Mouse (Mus musculus): ENCODE results near the gene Trim21. TPM values are rescaled to one million over a fixed set of nuclear protein-coding genes. Genes with fewer than 3 reads are reported as not detected.

The Trim21 gene
- 0.51 and 0.59 TPM in 2 replicates for polyA plus RNA-seq (2016; fragmentation: Nextera tagmentation; extraction: Ambion mirVana)

DNA sequence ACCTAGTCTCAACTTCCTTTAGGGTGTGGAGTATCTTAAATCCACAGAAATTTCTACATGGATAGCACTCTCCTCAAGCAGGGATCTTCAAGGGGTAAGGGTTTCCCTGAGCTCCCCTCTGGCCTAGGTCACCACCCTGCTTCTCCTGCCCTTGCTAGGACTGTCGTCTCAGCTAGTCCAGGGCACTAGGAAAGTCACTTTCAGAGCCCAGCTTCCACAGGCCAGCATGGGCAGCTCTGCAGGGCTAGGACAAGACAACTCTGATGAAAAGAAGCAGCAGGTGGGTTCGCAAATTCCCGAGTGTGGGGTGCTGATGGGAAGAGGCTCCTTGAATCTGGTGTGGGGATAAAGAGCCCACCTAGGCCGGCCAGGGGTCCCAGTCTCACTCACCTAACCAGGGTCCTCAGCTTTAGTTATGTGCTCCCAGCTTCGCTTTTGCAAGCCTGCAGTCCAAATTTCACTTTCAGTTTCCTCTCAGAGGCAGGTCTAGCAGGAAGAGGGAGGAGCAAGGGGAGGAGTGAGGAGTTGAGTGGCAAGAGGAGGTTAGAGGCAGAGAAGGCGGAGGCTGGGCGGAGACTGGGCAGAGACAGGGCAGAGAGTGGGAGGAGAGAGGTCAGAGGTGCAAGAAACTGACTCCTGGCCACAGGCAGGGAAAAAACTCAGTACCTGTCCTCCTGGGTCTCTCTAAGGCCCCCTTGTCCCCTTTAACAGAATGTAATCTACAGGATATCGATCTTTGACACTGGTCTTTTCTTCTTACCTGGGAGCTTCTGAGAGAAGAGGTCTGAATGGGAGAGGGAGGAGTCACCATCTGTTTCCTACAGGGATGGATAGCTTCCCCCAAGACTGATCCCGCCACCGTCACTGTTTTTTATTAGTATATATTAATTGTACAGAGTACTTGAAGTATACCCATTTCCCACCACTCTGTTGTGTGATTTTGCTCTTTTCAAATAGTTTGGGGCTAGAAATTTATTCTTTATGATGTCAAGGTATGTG lies at the start of gene Trim21:
Gene Trim21 (minus strand): TSS at position 488 of the 999 bp plus-strand sequence.
- H3K36me3 ChIP-seq, result no peaks in the 10 kb centered on the region
- no peaks in the 10 kb centered on the region for H3K27me3 ChIP-seq
- no peaks in the 10 kb centered on the region for H3K9me3 ChIP-seq
- H3K4me3 ChIP-seq, result peak within 1 kb of the TSS; percentile 42
- WGBS, result 15% methylated on average over 10 of the region's 10 CpGs
- peak; percentile 87 for ATAC-seq (ENCODE audit: insufficient number of reproducible peaks, insufficient read depth, low FRiP score, low TSS enrichment)
- no peak within 1 kb of the TSS; the same call in 1 of the 2 replicates for H3K9ac ChIP-seq
- H3K4me2 ChIP-seq (replicated peaks), result peak within 1 kb of the TSS; percentile 51
- no peak within 1 kb of the TSS for H3K27ac ChIP-seq
- H3K4me1 ChIP-seq, result peaks cover 4% of the 10 kb centered on the region; the same call in 1 of the 2 replicates

GRCm38 (mm10) chr7:102597378-102598031 lies 32.2 kb upstream of the Trim21 start, which contains the start of gene Olfr552:
Gene Olfr552, plus strand, starts transcription at chr7:102597770.
- Histone ChIP-seq H3K4me1 (no peaks in the 10 kb centered on the region), H3K4me3 (no peak within 1 kb of the TSS), H3K4me2 (replicated peaks) (no peak within 1 kb of the TSS), H3K27ac (no peak within 1 kb of the TSS), H3K9me3 (no peaks in the 10 kb centered on the region), H3K27me3 (no peaks in the 10 kb centered on the region), H3K36me3 (no peaks in the 10 kb centered on the region), H3K9ac (no peak within 1 kb of the TSS)
- WGBS, result 80% methylated on average over 1 of the region's 1 CpGs
- no peak for ATAC-seq (ENCODE audit: insufficient number of reproducible peaks, insufficient read depth, low FRiP score, low TSS enrichment)

GRCm38 (mm10) chr7:102591786-102592185 lies 26.5 kb upstream of the Trim21 start, which contains the start of gene Olfr551:
Gene Olfr551, minus strand, starts transcription at chr7:102591886.
- H3K9me3 ChIP-seq, result no peaks in the 10 kb centered on the region
- no peaks in the 10 kb centered on the region for H3K27me3 ChIP-seq
- H3K4me1 ChIP-seq, result no peaks in the 10 kb centered on the region
- ATAC-seq (ENCODE audit: insufficient number of reproducible peaks, insufficient read depth, low FRiP score, low TSS enrichment), result no peak
- WGBS, result 94% methylated on average over 3 of the region's 3 CpGs
- no peaks in the 10 kb centered on the region for H3K36me3 ChIP-seq
- no peak within 1 kb of the TSS for H3K9ac ChIP-seq
- H3K4me3 ChIP-seq, result no peak within 1 kb of the TSS
- no peak within 1 kb of the TSS for H3K4me2 ChIP-seq (replicated peaks)
- no peak within 1 kb of the TSS for H3K27ac ChIP-seq

DNA sequence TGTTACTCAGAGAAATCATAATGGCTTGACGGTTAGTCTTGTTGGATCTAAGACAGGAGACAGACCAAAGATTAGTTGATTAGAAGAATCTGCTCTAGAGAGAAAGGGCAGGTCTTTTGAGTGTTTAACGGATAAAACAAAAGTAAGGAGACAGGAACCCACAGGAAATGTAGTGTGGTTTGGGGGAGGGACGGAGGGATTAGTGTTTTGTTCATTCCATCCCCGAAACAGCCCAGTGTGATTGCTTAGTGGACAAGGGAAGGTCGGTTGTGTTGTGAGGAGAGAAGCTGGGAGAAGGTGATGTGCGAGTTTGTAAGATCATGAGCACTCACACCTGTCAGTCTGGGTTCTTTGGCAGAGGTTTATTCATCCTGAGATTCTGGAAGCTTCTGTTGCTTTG lies 10.7 kb upstream of the Trim21 start:
- Histone ChIP-seq H3K27me3 (no peaks in the 10 kb centered on the region), H3K4me1 (no peaks in the 10 kb centered on the region), H3K9ac (no peak overlapping the region), H3K36me3 (no peaks in the 10 kb centered on the region), H3K4me2 (replicated peaks) (no peak overlapping the region), H3K4me3 (no peak overlapping the region), H3K27ac (no peak overlapping the region), H3K9me3 (no peaks in the 10 kb centered on the region)
- WGBS, result 62% methylated on average over 6 of the region's 6 CpGs
- no peak for ATAC-seq (ENCODE audit: insufficient number of reproducible peaks, insufficient read depth, low FRiP score, low TSS enrichment)

- WGBS, result 79% methylated on average over 3 of the region's 3 CpGs
- Histone ChIP-seq H3K36me3 (no peaks in the 10 kb centered on the region), H3K9ac (no peak overlapping the region), H3K4me2 (replicated peaks) (no peak overlapping the region), H3K4me1 (no peaks in the 10 kb centered on the region), H3K27me3 (no peaks in the 10 kb centered on the region), H3K27ac (no peak overlapping the region), H3K4me3 (no peak overlapping the region), H3K9me3 (no peaks in the 10 kb centered on the region)
- ATAC-seq (ENCODE audit: insufficient number of reproducible peaks, insufficient read depth, low FRiP score, low TSS enrichment), result no peak
Observed at GRCm38 (mm10) chr7:102573174-102573830, 8.0 kb upstream of the Trim21 start.

DNA sequence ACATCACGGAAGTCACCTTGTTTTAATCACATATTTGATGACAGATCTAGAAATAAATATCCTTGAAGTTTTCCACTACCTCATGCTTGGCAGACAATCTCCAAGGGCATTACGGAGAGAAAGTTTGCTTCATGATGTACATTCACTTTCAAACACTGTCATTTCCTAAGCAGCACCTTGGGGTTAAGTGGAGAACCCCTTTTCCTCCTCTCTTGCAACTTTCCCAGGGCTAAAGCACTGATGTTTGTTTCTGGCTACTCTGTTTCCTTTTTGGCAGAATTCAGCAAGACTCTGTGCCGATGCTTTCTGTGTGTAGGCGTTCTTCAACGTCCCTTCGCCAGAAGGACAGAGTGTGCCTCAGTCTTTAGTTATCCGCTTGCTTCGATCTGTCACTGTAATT lies 5.9 kb upstream of the Trim21 start, which contains the start of gene Olfr550:
Gene Olfr550 (plus strand): TSS at position 301 of the 400 bp plus-strand sequence.
- no peak within 1 kb of the TSS for H3K4me2 ChIP-seq (replicated peaks)
- no peak for ATAC-seq (ENCODE audit: insufficient number of reproducible peaks, insufficient read depth, low FRiP score, low TSS enrichment)

DNA sequence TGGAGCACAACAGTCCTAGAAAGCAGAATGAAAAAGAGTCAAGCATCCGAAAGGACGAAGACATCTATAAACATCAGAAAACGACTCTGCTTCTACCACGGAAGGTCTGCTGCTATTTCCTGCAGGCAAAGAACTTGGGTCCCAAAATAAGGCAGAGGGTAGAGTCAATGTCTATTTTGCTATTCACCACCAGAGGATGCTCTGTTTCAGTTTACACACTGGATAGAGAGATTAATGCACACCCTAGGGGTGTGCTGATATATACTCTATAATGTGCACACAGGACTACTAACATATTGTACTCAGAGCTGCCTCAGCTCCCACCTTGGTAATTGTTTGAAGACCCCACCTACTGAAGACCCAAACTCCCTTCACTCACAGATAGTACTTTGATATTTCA lies 933 bp upstream of the Trim21 start:
- WGBS, result 89% methylated on average over 4 of the region's 4 CpGs
- Histone ChIP-seq H3K27ac (no peak overlapping the region), H3K9me3 (no peaks in the 10 kb centered on the region), H3K36me3 (no peaks in the 10 kb centered on the region), H3K4me1 (peaks cover 4% of the 10 kb centered on the region; the same call in 1 of the 2 replicates), H3K4me3 (no peak overlapping the region), H3K4me2 (replicated peaks) (no peak overlapping the region), H3K27me3 (no peaks in the 10 kb centered on the region), H3K9ac (no peak overlapping the region)
- no peak for ATAC-seq (ENCODE audit: insufficient number of reproducible peaks, insufficient read depth, low FRiP score, low TSS enrichment)

More for the DNA sequence above, 5.9 kb upstream of the Trim21 start, which contains the start of gene Olfr550:
- Histone ChIP-seq H3K36me3 (no peaks in the 10 kb centered on the region), H3K9me3 (no peaks in the 10 kb centered on the region), H3K27ac (no peak within 1 kb of the TSS), H3K4me3 (no peak within 1 kb of the TSS), H3K27me3 (no peaks in the 10 kb centered on the region), H3K4me1 (no peaks in the 10 kb centered on the region), H3K9ac (no peak within 1 kb of the TSS)
- 89% methylated on average over 8 of the region's 8 CpGs for WGBS

DNA sequence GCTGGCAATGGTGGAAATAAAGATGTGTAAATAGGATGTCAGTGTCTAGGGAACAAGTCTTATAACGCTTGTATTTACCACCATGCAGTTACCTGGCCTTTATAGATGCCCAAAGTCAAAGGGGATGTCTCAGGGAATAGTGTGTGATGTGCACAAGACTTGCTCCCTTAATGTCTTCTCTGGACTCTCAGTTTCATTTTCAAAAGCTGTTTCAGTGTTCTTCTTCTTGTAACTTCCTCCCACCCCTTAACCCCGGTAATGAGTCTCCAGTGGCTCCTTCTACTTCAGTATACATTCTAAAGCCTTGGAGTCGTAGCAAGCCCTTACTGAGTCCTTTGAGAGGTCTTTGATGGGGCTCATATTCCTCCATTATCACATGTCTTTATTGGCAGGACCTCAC lies 12.0 kb downstream of the Trim21 start:
- H3K36me3 ChIP-seq, result no peaks in the 10 kb centered on the region
- H3K27ac ChIP-seq, result no peak overlapping the region
- WGBS, result 73% methylated on average over 3 of the region's 3 CpGs
- H3K9ac ChIP-seq, result no peak overlapping the region
- no peaks in the 10 kb centered on the region for H3K27me3 ChIP-seq
- H3K4me2 ChIP-seq (replicated peaks), result no peak overlapping the region
- no peak overlapping the region for H3K4me3 ChIP-seq
- no peaks in the 10 kb centered on the region for H3K4me1 ChIP-seq
- ATAC-seq (ENCODE audit: insufficient number of reproducible peaks, insufficient read depth, low FRiP score, low TSS enrichment), result no peak
- no peaks in the 10 kb centered on the region for H3K9me3 ChIP-seq

- no peaks in the 10 kb centered on the region for H3K9me3 ChIP-seq
- no peaks in the 10 kb centered on the region for H3K36me3 ChIP-seq
- WGBS, result 87% methylated on average over 3 of the region's 3 CpGs
- H3K27me3 ChIP-seq, result no peaks in the 10 kb centered on the region
- no peak within 1 kb of the TSS for H3K27ac ChIP-seq
- no peak for ATAC-seq (ENCODE audit: insufficient number of reproducible peaks, insufficient read depth, low FRiP score, low TSS enrichment)
- no peaks in the 10 kb centered on the region for H3K4me1 ChIP-seq
- H3K4me2 ChIP-seq (replicated peaks), result no peak within 1 kb of the TSS
- no peak within 1 kb of the TSS for H3K9ac ChIP-seq
- H3K4me3 ChIP-seq, result no peak within 1 kb of the TSS
Observed at GRCm38 (mm10) chr7:102549570-102549969, 15.7 kb downstream of the Trim21 start, which contains the start of gene Olfr549. Gene Olfr549, plus strand, starts transcription at chr7:102549870.

DNA sequence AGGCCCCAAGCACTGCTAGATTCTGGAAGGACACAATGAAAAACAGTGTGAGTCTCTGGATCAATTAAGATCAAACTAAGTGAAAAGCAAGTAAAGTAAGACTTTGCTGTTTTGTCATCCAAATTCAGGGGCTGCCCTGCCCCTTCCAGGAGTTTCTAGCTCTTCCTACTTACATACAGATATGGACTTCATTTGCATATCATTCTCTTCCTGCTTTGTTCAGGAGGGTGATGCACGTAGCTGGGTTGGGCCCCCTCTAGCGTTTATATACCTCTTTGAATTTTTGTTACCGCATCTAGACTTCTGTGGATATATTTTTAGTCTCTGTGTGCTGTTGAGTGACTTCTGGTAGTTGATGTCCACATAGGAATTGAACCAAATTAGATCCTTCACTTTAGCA lies 24.0 kb downstream of the Trim21 start:
- H3K27ac ChIP-seq, result no peak overlapping the region
- no peaks in the 10 kb centered on the region for H3K27me3 ChIP-seq
- no peak for ATAC-seq (ENCODE audit: insufficient number of reproducible peaks, insufficient read depth, low FRiP score, low TSS enrichment)
- H3K4me1 ChIP-seq, result no peaks in the 10 kb centered on the region
- H3K4me2 ChIP-seq (replicated peaks), result no peak overlapping the region
- no peak overlapping the region for H3K9ac ChIP-seq
- no peaks in the 10 kb centered on the region for H3K36me3 ChIP-seq
- no peak overlapping the region for H3K4me3 ChIP-seq
- no peaks in the 10 kb centered on the region for H3K9me3 ChIP-seq
- 73% methylated on average over 3 of the region's 3 CpGs for WGBS

DNA sequence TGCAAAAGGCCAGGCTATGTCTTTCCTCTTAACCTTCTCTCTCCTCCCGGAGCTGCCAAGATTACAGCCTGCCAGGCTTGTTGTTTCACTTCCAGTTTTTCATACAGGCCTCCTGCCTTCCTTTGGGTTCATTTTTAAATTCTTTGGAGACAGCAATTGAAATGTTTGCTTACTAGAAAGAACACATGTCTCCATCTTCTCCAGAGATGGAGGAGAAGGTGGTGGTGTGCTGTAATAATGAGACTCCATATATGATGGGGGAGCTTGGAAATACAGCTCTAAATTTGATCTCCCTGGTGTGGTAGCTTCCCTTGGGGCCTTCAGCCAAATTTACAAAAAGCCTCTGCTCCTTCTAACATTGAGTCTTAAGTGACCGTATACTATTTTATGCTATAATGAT lies 24.7 kb downstream of the Trim21 start, which contains the start of gene Olfr548-ps1:
Gene Olfr548-ps1 (plus strand): TSS at position 301 of the 400 bp plus-strand sequence.
- Histone ChIP-seq H3K27me3 (no peaks in the 10 kb centered on the region), H3K4me2 (replicated peaks) (no peak within 1 kb of the TSS), H3K9me3 (no peaks in the 10 kb centered on the region), H3K4me1 (no peaks in the 10 kb centered on the region), H3K4me3 (no peak within 1 kb of the TSS), H3K36me3 (no peaks in the 10 kb centered on the region), H3K9ac (no peak within 1 kb of the TSS), H3K27ac (no peak within 1 kb of the TSS)
- no peak for ATAC-seq (ENCODE audit: insufficient number of reproducible peaks, insufficient read depth, low FRiP score, low TSS enrichment)
- 74% methylated on average over 2 of the region's 2 CpGs for WGBS

Measured in embryonic facial prominence, embryonic 12.5 days (tissue).